Mouse (Mus musculus) heart, postnatal 14 days (tissue): ENCODE measurements around the gene Mrvi1. TPM values are rescaled to one million over a fixed set of nuclear protein-coding genes. Genes with fewer than 3 reads are reported as not detected.

Experiments
- DNase-seq, 2 experiments: peaks; one replicate each; pipeline ENCODE4 v3.0.0; 2021 to 2022
- intact Hi-C: fragments of 180-260 bp; cut with DNase I; formaldehyde crosslinking; loops from one replicate; pipeline ENCODE4 v1.15.1; 2025
- long read RNA-seq, 2 experiments: library from polyadenylated mRNA; stranded (forward); transcript quantifications; one replicate each; pipeline ENCODE4 v2.0.0; 2021
- total RNA-seq, 2 experiments: library from RNA; stranded (reverse); gene quantifications; 2 replicates each; pipeline ENCODE4 v1.2.3; 2021

Mrvi1 gene
- total RNA-seq: 10 to 100 TPM; 15.6 to 18.4 TPM
- long read RNA-seq, experiment 1, full-length matches to known transcripts: 1 of 2 reads
- long read RNA-seq, experiment 1, partial matches to known transcripts: 1 of 2 reads
- long read RNA-seq, experiment 1, other reads (novel, unspliced or antisense): 0 of 2 reads
- long read RNA-seq, experiment 2, partial matches to known transcripts: 0 of 4 reads
- long read RNA-seq, experiment 2, other reads (novel, unspliced or antisense): 4 of 4 reads

- intact Hi-C loops: loop anchor here (2.0 kb wide), 1 partner anchor 33 kb away; no protein-coding TSS in a partner anchor
Measured at GRCm38 (mm10) chr7:110982053-110982705, at the start of gene Mrvi1. Mrvi1 (minus strand) TSS chr7:110982461.

GRCm38 (mm10) chr7:111029046-111029553 is 46.8 kb upstream of the Mrvi1 start:
- DNase-seq: no peak
- intact Hi-C loops: no loop called here

More at GRCm38 (mm10) chr7:110982053-110982705, at the start of gene Mrvi1:
- DNase-seq: peak; percentile 76 to 77

DNA sequence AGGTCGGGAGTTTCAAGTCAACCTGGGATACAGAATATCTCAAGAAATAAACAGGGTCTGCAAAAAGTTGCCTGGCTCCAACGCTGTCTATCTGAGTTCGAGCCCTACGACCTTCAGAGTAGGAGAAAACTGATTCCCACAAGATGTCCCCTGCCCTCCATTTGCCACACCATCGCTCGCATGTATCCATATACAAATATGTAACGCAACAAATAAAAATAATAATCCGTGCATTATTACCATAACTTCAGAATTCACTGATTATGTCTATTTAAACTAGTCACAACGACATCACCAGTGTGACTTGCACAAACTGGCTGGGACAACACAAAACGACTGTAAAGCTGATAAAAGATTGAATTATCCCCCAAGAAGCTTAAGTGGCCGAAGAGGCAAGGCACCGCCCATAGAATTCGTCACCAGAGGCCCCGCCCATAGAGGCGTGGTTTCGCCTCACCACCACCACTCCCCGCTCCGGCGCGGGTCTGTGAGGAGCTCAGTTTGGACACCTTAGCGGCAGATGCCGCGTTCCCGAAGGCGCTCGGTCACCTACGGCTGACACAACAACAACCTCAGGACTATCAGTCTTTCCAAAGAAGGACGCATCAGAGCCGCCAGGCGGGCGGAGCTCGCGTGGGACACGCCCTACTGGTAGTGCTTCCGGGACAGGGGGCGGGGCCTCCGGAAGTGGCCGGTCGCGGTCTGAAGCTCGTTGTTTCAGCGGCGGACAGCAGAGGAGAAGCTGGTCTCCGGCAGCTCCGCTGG is 46.2 kb upstream of the Mrvi1 start, which contains the start of gene Ctr9:
Gene Ctr9, plus strand, starts transcription at position 671 of the 765 bp plus-strand sequence.
- DNase-seq: peak; percentile 93 to 96
- intact Hi-C loops: no loop called here

GRCm38 (mm10) chr7:111024912-111025311 is 42.7 kb upstream of the Mrvi1 start:
- DNase-seq: no peak
- intact Hi-C loops: no loop called here

GRCm38 (mm10) chr7:111024068-111024594 is 41.9 kb upstream of the Mrvi1 start:
- intact Hi-C loops: no loop called here
- DNase-seq: no peak

GRCm38 (mm10) chr7:111020814-111021213 is 38.6 kb upstream of the Mrvi1 start:
- no peak for DNase-seq
- intact Hi-C loops: no loop called here

DNA sequence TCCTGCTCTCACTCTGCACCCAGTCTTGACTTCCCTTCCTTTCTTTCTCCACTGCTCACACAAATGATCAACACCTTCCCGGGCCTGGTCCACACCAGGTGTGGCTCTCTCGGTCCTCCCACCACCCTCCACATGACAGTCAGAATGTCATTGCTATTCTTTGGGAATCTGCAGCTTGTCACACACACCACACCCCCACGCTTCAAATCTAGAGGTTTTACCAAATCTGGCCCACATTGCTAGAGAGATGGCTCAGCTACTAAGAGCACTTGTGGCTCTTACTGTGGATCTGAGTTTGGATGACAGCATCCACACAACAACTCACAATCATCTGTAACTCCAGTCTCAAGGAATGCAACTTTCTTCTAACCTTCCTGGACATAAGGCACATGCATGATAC is 34.7 kb upstream of the Mrvi1 start:
- intact Hi-C loops: loop anchor here (5.0 kb wide), 1 partner anchor 90 kb away; no protein-coding TSS in a partner anchor

GRCm38 (mm10) chr7:111015731-111016130 is 33.5 kb upstream of the Mrvi1 start:
- no peak for DNase-seq
- intact Hi-C loops: loop anchor here (1.0 to 5.0 kb wide), 4 partner anchors 33 to 285 kb away; partner anchors contain the start of gene Mrvi1

More for the DNA sequence above, 34.7 kb upstream of the Mrvi1 start:
- no peak for DNase-seq

GRCm38 (mm10) chr7:111014893-111015292 is 32.6 kb upstream of the Mrvi1 start:
- intact Hi-C loops: loop anchor here (1.0 to 5.0 kb wide), 4 partner anchors 32 to 284 kb away; partner anchors contain the start of gene Mrvi1
- peak; percentile 90 to 94 for DNase-seq

- intact Hi-C loops: loop anchor here (2.0 kb wide), 2 partner anchors 31 to 283 kb away; partner anchors contain the start of gene Mrvi1
- DNase-seq: no peak
Measured at GRCm38 (mm10) chr7:111014039-111014605, 31.9 kb upstream of the Mrvi1 start.

DNA sequence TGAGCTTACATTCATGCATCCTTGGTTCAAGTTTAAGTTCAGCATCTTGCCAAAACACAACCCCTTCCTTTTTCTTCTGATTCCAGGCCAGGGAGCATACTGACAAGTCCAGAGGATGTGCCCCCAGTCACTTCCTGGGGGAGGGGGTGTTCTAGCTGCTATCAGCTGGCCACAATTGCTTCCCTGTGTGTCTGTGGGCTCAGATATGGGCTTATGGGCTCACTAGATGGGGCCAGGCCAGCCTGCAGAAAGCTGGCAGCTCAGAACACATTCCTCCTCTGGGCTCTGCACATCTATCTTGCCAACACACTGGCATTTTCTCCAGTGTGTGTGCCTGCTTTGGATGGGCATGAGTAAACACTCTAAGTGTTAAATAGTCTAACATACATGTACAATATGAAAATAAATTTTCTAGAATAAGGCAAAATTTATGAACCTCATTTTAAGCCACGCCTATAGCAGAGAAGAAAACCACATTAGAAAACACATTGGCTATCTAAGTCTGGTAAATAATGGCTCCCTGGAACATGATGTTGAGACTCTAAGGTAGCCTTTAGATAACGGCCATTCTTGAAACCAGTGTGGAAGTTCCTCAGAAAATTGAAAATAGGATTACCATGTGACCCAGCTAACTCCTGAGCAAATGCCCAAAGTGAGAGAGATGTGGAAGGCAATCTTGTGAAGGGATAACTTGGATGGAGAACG is 22.0 kb upstream of the Mrvi1 start:
- no peak for DNase-seq
- intact Hi-C loops: no loop called here

DNA sequence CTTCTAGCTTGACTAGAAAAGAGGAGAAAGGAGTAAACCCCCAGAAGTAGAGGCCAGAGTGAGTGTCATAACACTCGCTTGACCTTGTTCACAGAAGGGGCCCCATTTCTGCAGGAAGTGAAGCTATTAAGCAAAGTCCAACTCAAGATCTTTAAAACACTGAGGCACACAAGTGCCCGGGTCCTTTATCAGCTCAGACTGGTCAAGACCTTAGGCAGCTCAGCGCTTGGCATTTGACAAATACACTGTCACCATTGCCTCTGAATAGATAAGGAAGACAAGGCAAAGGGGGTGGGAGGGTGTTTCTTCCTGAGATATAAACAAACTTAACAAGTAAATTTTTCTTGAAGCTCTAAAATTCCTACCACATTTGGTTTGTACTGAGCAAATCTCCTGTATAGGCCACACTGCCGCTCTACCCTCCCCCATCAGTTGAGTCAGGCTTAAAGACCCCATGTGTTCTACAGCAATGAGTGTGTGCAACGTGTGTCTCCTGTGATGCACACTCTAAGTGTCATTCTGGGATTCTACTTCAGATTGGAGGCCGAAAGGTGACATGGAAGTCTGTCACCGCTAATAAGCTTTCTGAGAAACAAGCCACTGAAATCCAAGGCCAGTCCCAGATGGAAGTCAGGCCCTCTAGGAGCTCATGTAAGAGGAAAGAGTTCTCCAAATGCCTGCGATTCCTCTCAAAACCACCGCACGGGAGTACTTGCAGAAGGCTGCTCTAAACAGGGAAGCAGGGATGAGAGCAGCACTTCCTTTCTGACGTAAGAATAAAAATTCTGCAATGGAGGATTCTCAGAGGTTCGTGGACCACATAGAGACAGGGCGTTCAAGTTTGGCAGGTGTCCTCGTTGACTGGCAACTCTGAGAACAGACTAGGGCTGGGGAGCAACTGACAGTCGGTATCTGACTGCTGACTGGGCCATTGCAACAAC is 16.9 kb upstream of the Mrvi1 start:
- DNase-seq: no peak
- intact Hi-C loops: no loop called here

DNA sequence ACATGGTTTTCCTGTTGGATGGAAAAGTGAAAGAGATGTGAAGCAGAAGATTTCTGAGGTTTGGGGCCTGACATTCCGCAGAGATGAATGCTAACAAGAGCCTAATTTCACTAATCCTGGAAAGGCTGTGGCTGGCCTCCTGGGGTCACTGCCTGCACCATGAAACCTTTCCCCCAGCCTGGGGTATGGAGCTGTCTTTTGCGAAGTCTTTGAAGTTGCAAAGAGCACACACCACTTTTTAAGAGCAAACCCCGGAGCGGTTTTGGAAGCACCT is 8.9 kb upstream of the Mrvi1 start:
- DNase-seq: no peak
- intact Hi-C loops: no loop called here

DNA sequence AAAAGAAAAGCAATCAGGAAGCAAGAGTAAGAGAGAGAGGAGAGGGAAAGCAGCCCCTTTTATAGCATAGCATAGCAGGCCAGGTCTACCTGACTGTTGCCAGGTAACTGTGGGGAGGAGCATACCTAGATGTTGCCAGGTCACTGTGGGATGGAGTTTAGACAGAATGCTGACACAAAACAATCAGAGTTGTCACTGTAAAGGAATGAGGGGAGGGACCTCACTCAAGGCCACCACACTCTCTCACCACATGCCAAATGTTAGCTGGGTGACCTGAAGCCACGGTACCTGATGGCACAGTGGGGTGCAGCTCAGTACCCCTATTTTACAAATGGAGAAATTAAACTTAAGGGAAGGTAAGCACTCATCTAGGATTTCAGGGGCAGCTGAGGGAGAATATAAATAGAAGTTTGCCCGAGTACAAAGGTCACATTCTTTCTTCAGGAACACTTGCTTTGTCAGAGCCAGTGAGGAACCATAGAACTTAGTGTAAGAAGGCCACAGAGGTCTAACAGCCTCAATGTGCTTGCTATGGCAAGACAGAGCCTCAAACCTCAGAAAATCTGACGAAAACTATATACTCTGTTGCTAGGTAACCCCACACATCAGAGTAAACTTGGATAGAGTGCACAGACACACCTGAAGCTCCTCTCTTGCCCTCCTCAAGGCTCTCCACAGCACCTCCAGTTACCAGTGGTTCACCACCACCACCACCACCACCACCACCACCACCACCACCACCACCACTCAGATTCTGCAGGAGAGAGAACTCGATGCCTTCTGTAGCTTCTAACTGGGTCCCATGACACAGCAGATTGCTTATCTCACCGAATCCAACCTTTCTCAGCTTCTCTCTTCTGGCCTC is 8.3 kb upstream of the Mrvi1 start:
- no peak for DNase-seq
- intact Hi-C loops: no loop called here

DNA sequence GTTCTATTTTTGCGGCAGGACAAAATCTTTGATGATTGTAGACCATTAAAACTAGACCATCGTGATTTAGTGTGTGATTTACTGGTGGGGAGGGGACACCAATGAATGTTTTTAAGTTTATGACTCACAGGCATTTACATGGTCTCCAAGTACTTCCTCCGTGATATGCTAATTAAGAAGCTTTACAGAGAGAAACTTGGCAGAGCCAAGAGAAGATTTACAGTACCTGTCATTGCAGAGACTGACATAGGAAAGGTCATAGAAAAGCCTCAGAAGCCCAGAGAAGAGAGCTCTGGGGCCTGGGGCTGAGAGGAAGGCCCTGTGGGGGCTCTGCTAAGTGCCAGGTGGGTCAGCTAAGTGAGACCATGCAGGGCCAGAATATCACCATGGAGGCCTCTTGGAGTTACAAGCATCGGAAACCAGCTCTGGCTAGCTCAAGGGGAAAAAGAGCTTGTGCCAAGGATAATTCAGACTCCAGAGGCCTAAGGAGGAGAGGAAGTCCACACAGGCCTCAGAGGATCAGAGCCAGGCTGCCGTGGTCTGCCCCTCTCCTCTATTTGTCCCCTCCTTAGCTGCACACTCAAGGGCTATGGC is 7.1 kb upstream of the Mrvi1 start:
- DNase-seq: no peak
- intact Hi-C loops: no loop called here

GRCm38 (mm10) chr7:110988081-110988480 is 5.8 kb upstream of the Mrvi1 start:
- intact Hi-C loops: no loop called here
- no peak for DNase-seq

DNA sequence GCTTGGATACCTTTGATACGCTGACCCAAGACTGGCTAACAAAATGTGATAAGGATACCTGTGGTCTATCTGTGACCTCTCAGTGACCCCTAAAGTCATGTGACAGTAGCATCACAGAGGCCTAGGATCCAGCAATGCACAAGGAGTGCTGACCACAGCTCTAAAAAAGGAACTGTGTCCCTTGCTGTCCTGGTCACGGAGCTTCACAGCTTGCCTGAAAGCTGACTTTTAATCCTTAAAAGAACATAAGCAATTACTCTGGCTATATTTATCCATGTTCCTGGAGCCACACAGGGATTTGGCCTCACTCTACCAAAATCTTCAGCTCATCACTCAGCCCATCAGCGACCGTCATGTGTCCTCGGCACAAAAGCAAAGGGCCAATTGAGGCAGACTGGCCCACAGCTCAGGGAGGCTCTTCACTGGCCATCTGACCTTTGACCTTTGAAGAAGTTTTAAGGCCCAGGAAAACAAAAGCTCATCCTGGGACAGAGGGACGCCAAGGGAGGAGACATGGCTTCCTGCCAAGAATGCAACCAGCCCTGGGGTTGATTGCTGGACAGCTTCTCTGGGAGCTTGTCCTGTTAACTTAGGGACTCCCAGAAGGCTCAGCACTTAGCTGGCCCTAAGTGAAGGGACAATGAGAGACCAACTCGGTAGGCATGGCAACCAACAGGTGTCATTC is 3.5 kb upstream of the Mrvi1 start:
- DNase-seq: peak; percentile 16 to 43
- intact Hi-C loops: no loop called here
